Mouse (Mus musculus) C2C12 (cell line): ENCODE measurements around the gene Irf2.

ENCODE experiments used
- CTCF ChIP-seq: IDR thresholded peaks from one replicate; pipeline ENCODE4 v1.5.1; 2011; ENCODE audit not compliant: control insufficient read depth, insufficient read depth, insufficient read length
- FOSL1 ChIP-seq: IDR thresholded peaks from one replicate; pipeline ENCODE4 v1.8.0; 2011; ENCODE audit warnings: mild to moderate bottlenecking, low read length; ENCODE audit not compliant: poor library complexity, insufficient read depth, severe bottlenecking
- MAX ChIP-seq: IDR thresholded peaks from one replicate; pipeline ENCODE4 v1.6.1; 2011; ENCODE audit warnings: mild to moderate bottlenecking, control low read depth
- MYOD1 ChIP-seq: IDR thresholded peaks from one replicate; pipeline ENCODE4 v1.6.1; 2011; ENCODE audit warnings: low read depth; ENCODE audit not compliant: control insufficient read depth, insufficient read length
- MYOG ChIP-seq: IDR thresholded peaks from one replicate; pipeline ENCODE4 v1.6.1; 2011; ENCODE audit not compliant: control insufficient read depth, insufficient read length; ENCODE audit errors: extremely low read depth
- USF1 ChIP-seq: IDR thresholded peaks from one replicate; pipeline ENCODE4 v1.6.1; 2011; ENCODE audit warnings: low read depth, mild to moderate bottlenecking, control low read depth, moderate library complexity

GRCm38 (mm10) chr8:46760701-46761100 lies 21.2 kb downstream of the Irf2 start:
- TF ChIP-seq CTCF (no peak), USF1 (no peak), MYOG (no peak), MAX (no peak), FOSL1 (no peak), MYOD1 (no peak)
